Mouse (Mus musculus): ENCODE measurements around the gene Rgs7bp. TPM values are rescaled to one million over a fixed set of nuclear protein-coding genes. Genes with fewer than 3 reads are reported as not detected.

The Rgs7bp gene
- total RNA-seq (2021), result 1 to 10 TPM; 6.1 to 7.0 TPM
- long read RNA-seq, experiment 1, full-length matches to known transcripts, result 2 of 3 reads
- long read RNA-seq, experiment 1, partial matches to known transcripts, result 0 of 3 reads
- long read RNA-seq, experiment 1, other reads (novel, unspliced or antisense), result 1 of 3 reads
- long read RNA-seq, experiment 2, full-length matches to known transcripts, result 3 of 6 reads
- long read RNA-seq, experiment 2, partial matches to known transcripts, result 0 of 6 reads
- long read RNA-seq, experiment 2, other reads (novel, unspliced or antisense), result 3 of 6 reads

- DNase-seq, result peak; percentile 56 to 65
Measured at GRCm38 (mm10) chr13:105054181-105054940, at the start of gene Rgs7bp. Gene Rgs7bp, minus strand, starts transcription at chr13:105054930.

- no peak for DNase-seq
Measured at GRCm38 (mm10) chr13:105104385-105104784, 49.7 kb upstream of the Rgs7bp start.

- no peak for DNase-seq
Measured at GRCm38 (mm10) chr13:105100705-105101104, 46.0 kb upstream of the Rgs7bp start.

- no peak for DNase-seq
Measured at GRCm38 (mm10) chr13:105096316-105096715, 41.6 kb upstream of the Rgs7bp start.

GRCm38 (mm10) chr13:105089276-105089675 lies 34.5 kb upstream of the Rgs7bp start:
- DNase-seq, result no peak

- no peak for DNase-seq
Measured at GRCm38 (mm10) chr13:105081862-105082261, 27.1 kb upstream of the Rgs7bp start, which contains the start of gene 4933425L06Rik. Gene 4933425L06Rik, plus strand, starts transcription at chr13:105082122.

GRCm38 (mm10) chr13:105066890-105067845 lies 12.4 kb upstream of the Rgs7bp start:
- DNase-seq, result no peak

GRCm38 (mm10) chr13:105066119-105066518 lies 11.4 kb upstream of the Rgs7bp start:
- DNase-seq, result no peak

GRCm38 (mm10) chr13:105055374-105055773 lies 644 bp upstream of the Rgs7bp start:
- peak; percentile 32 to 57 for DNase-seq

GRCm38 (mm10) chr13:105054941-105055309 lies 195 bp upstream of the Rgs7bp start:
- DNase-seq, result no peak

GRCm38 (mm10) chr13:105053618-105054017 lies 1.1 kb downstream of the Rgs7bp start:
- peak; percentile 26 to 38 for DNase-seq

- no peak for DNase-seq
Measured at GRCm38 (mm10) chr13:105051432-105051831, 3.3 kb downstream of the Rgs7bp start.

- DNase-seq, result peak; percentile 23 to 24
Measured at GRCm38 (mm10) chr13:105048662-105049061, 6.1 kb downstream of the Rgs7bp start.

GRCm38 (mm10) chr13:105047377-105047776 lies 7.4 kb downstream of the Rgs7bp start:
- DNase-seq, result no peak

- no peak for DNase-seq
Measured at GRCm38 (mm10) chr13:105043882-105044281, 10.8 kb downstream of the Rgs7bp start.

- DNase-seq, result no peak
Measured at GRCm38 (mm10) chr13:105038334-105038733, 16.4 kb downstream of the Rgs7bp start.

- no peak for DNase-seq
Measured at GRCm38 (mm10) chr13:105037816-105038215, 16.9 kb downstream of the Rgs7bp start.

GRCm38 (mm10) chr13:105031882-105032281 lies 22.8 kb downstream of the Rgs7bp start:
- DNase-seq, result no peak

- DNase-seq, result no peak
Measured at GRCm38 (mm10) chr13:105028276-105028675, 26.5 kb downstream of the Rgs7bp start.

- no peak for DNase-seq
Measured at GRCm38 (mm10) chr13:105016577-105016976, 38.2 kb downstream of the Rgs7bp start.

- no peak for DNase-seq
Measured at GRCm38 (mm10) chr13:105015710-105016404, 38.9 kb downstream of the Rgs7bp start.

- DNase-seq, result no peak
Measured at GRCm38 (mm10) chr13:105011300-105011699, 43.4 kb downstream of the Rgs7bp start.
